ENCODE assay signal across 26 mouse cellular contexts in genomic region chr9:92402628-92403027, GRCm38 (mm10). TPM values are rescaled to one million over a fixed set of nuclear protein-coding genes. Genes with fewer than 3 reads are reported as not detected.
DNase-seq lines count a peak whose midpoint lies in the region; ATAC-seq and TF ChIP-seq lines count a peak whose summit lies in the region.
"Had no signal": no experiment of that assay in that cellular context is flagged by ENCODE, and none has a peak within 500 bp of the region (broad histone marks: within the 10 kb centered on the region; RNA-seq: fewer than 3 reads in every experiment).

No protein-coding gene starts in this region.

- no peak for TF ChIP-seq POLR2A in heart, adult 2 months (IDR thresholded peaks at IDR 0.05; ENCODE audit: insufficient read depth, low read depth, low read length)
- no peak for TF ChIP-seq POLR2A in bone marrow macrophage, adult 2 months (IDR thresholded peaks at IDR 0.05; ENCODE audit: borderline replicate concordance, low read depth, low read length)

- peak; percentile 32 to 45; a peak in 3 of 4 replicates for ATAC-seq in hematopoietic stem cell, adult 5-6 weeks (replicated peaks in 1 of 2; ENCODE audit: insufficient read depth in 1 of 2, low FRiP score in 2 of 2, low TSS enrichment in 1 of 2, low read depth in 1 of 2, poor library complexity in 2 of 2, severe bottlenecking in 2 of 2)
- ATAC-seq in megakaryocyte progenitor cell, adult 5-6 weeks (replicated peaks; ENCODE audit: poor library complexity): peak; percentile 57
- no peak for ATAC-seq in hindbrain, postnatal 0 days
- ATAC-seq: CD4-positive, CD25-positive, alpha-beta regulatory T cell, adult 4 months; forebrain, embryonic 15.5 days; intestine, embryonic 15.5 days had no signal

- H3K4me3 ChIP-seq in heart, adult 2 months: no peak overlapping the region
- no peak overlapping the region for H3K4me3 ChIP-seq in heart, embryonic 10.5 days
- peak overlapping the region; percentile 25; the same call in 1 of the 2 replicates for H3K4me3 ChIP-seq in bone marrow macrophage, adult 2 months (ENCODE audit: insufficient read depth, low read length)
- H3K4me3 ChIP-seq in hindbrain, postnatal 0 days (ENCODE audit: low read length): no peak overlapping the region
- H3K4me3 ChIP-seq: forebrain, embryonic 15.5 days; hindbrain, embryonic 12.5 days; hindbrain, embryonic 15.5 days; intestine, embryonic 15.5 days had no signal

- 50% methylated on average over 5 of the region's 5 CpGs for WGBS in heart, adult 2 months
- 66% methylated on average over 5 of the region's 5 CpGs for WGBS in heart, embryonic 10.5 days
- 75% methylated on average over 5 of the region's 5 CpGs for WGBS in hindbrain, postnatal 0 days

- no peaks in the 10 kb centered on the region for H3K79me2 ChIP-seq in heart, adult 2 months (replicated peaks; ENCODE audit: control insufficient read depth, insufficient read depth, low read length)

- intact Hi-C loops in heart, adult 2 months (cut with DNase I): no loop called here

- H3K27ac ChIP-seq in heart, adult 2 months: peak overlapping the region; percentile 69
- no peak overlapping the region for H3K27ac ChIP-seq in heart, embryonic 10.5 days
- H3K27ac ChIP-seq in bone marrow macrophage, adult 2 months (ENCODE audit: insufficient read depth, low read depth, low read length): peak overlapping the region; percentile 52
- no peak overlapping the region for H3K27ac ChIP-seq in hindbrain, postnatal 0 days
- H3K27ac ChIP-seq: forebrain, embryonic 15.5 days; hindbrain, embryonic 12.5 days; hindbrain, embryonic 15.5 days; intestine, embryonic 15.5 days had no signal

- no peak overlapping the region for H3K9ac ChIP-seq in heart, adult 2 months (ENCODE audit: low read depth, low read length)
- no peak overlapping the region for H3K9ac ChIP-seq in hindbrain, postnatal 0 days (replicated peaks; ENCODE audit: low read length)
- H3K9ac ChIP-seq: forebrain, embryonic 15.5 days; hindbrain, embryonic 12.5 days; hindbrain, embryonic 15.5 days; intestine, embryonic 15.5 days had no signal

- DNase-seq in heart, adult 2 months: no peak
- no peak for DNase-seq in heart, embryonic 10.5 days (ENCODE audit: low spot score)
- no peak for DNase-seq in hindbrain, postnatal 0 days (ENCODE audit: low spot score)
- DNase-seq in layer of hippocampus, postnatal 10 days (ENCODE audit: low spot score in 2 of 2): no peak
- DNase-seq: adrenal gland, adult 2 months; adrenal gland, postnatal 14 days; B cell, adult 2 months; cerebellum, adult 11-12 months; cerebellum, adult 8-10 months; cerebellum, postnatal 10 days; cerebellum, postnatal 36 days; gastrocnemius, postnatal 10 days; gastrocnemius, postnatal 36 days; heart, adult 18-20 months; heart, postnatal 4 days; kidney, adult 18-20 months had no signal

- no peak for TF ChIP-seq EP300 in heart, adult 2 months (IDR thresholded peaks at IDR 0.05; ENCODE audit: insufficient read depth, low read depth, low read length)

- H3K4me2 ChIP-seq in hindbrain, postnatal 0 days (ENCODE audit: low read depth, low read length): no peak overlapping the region
- H3K4me2 ChIP-seq: forebrain, embryonic 15.5 days; heart, embryonic 11.5 days; hindbrain, embryonic 12.5 days; hindbrain, embryonic 15.5 days; intestine, embryonic 15.5 days had no signal

- H3K9me3 ChIP-seq in heart, embryonic 10.5 days: no peaks in the 10 kb centered on the region
- H3K9me3 ChIP-seq in hindbrain, postnatal 0 days (ENCODE audit: low read length): no peaks in the 10 kb centered on the region
- H3K9me3 ChIP-seq: forebrain, embryonic 15.5 days; hindbrain, embryonic 12.5 days; hindbrain, embryonic 15.5 days; intestine, embryonic 15.5 days had no signal

- H3K36me3 ChIP-seq in heart, adult 2 months (ENCODE audit: control insufficient read depth, insufficient read depth, low read length): peaks cover 4% of the 10 kb centered on the region; the same call in 1 of the 2 replicates
- H3K36me3 ChIP-seq in heart, embryonic 10.5 days: no peaks in the 10 kb centered on the region
- no peaks in the 10 kb centered on the region for H3K36me3 ChIP-seq in hindbrain, postnatal 0 days (ENCODE audit: insufficient read depth, low read length)
- H3K36me3 ChIP-seq: forebrain, embryonic 15.5 days; hindbrain, embryonic 12.5 days; hindbrain, embryonic 15.5 days; intestine, embryonic 15.5 days had no signal

- peaks cover 2% of the 10 kb centered on the region for H3K4me1 ChIP-seq in heart, adult 2 months (ENCODE audit: control insufficient read depth, insufficient read depth, low read length)
- H3K4me1 ChIP-seq in heart, embryonic 10.5 days: no peaks in the 10 kb centered on the region
- peaks cover 9% of the 10 kb centered on the region for H3K4me1 ChIP-seq in bone marrow macrophage, adult 2 months (ENCODE audit: control insufficient read depth, insufficient read depth, low read length)
- no peaks in the 10 kb centered on the region for H3K4me1 ChIP-seq in hindbrain, postnatal 0 days (ENCODE audit: insufficient read depth, low read length)
- H3K4me1 ChIP-seq: forebrain, embryonic 15.5 days; hindbrain, embryonic 12.5 days; hindbrain, embryonic 15.5 days; intestine, embryonic 15.5 days had no signal

- no peak for TF ChIP-seq CTCF in heart, adult 2 months (IDR thresholded peaks at IDR 0.05)
- TF ChIP-seq CTCF in bone marrow macrophage, adult 2 months (IDR thresholded peaks at IDR 0.05; ENCODE audit: low read depth, low read length): no peak
- no peak for TF ChIP-seq CTCF in hindbrain, postnatal 0 days (IDR thresholded peaks at IDR 0.05; ENCODE audit: low read depth)

- H3K27me3 ChIP-seq in heart, adult 2 months (ENCODE audit: control insufficient read depth, insufficient read depth, low read length): no peaks in the 10 kb centered on the region
- H3K27me3 ChIP-seq in heart, embryonic 10.5 days (ENCODE audit: insufficient read depth, poor library complexity, severe bottlenecking): no peaks in the 10 kb centered on the region
- H3K27me3 ChIP-seq in hindbrain, postnatal 0 days (ENCODE audit: insufficient read depth, low read length): no peaks in the 10 kb centered on the region
- H3K27me3 ChIP-seq: forebrain, embryonic 15.5 days; hindbrain, embryonic 12.5 days; hindbrain, embryonic 15.5 days; intestine, embryonic 15.5 days had no signal

RNA-seq across cellular contexts. Expression of gene Plscr4, which starts 54.5 kb away (rescaled TPM):
- total RNA-seq in heart, adult 2 months (2021): 1 to 10 TPM; 6.8 to 7.4 TPM
- polyA plus RNA-seq in heart, adult 2 months (2012; rRNA removed): 8.1 and 10.3 TPM in 2 replicates
- 1.0 and 1.3 TPM in 2 replicates for polyA plus RNA-seq in heart, embryonic 10.5 days (2016; fragmentation: Nextera tagmentation; extraction: Ambion mirVana)
- 10.8 and 13.3 TPM in 2 replicates for polyA plus RNA-seq in bone marrow macrophage, adult 2 months (2012; ENCODE audit: insufficient read depth, insufficient read length, missing spikeins)
- total RNA-seq in hematopoietic stem cell, adult 5-6 weeks (2017): 9.8 and 10.6 TPM in 2 replicates
- total RNA-seq in megakaryocyte progenitor cell, adult 5-6 weeks (2015): 0.71 and 1.6 TPM in 2 replicates
- 0.42 and 0.88 TPM in 2 replicates for total RNA-seq in megakaryocyte progenitor cell, adult 5-6 weeks (2017)
- total RNA-seq in hindbrain, postnatal 0 days (2014; rRNA removed): 2.8 and 3.8 TPM in 2 replicates
- 5.7 and 5.9 TPM in 2 replicates for polyA plus RNA-seq in hindbrain, postnatal 0 days (2015; fragmentation: Nextera tagmentation; extraction: Ambion mirVana)
- total RNA-seq in layer of hippocampus, postnatal 10 days (2021): 1 to 10 TPM; 2.0 to 2.1 TPM
- total RNA-seq: MEL had no signal

Comparison
In these comparisons a context has a peak if more than half of its experiments do, and no peak if none do; other contexts are left out.
1. H3K27ac ChIP-seq: peak in heart, adult 2 months (single experiment) and bone marrow macrophage, adult 2 months (single experiment); none in heart, embryonic 10.5 days (single experiment) and hindbrain, postnatal 0 days (single experiment).